Mouse (Mus musculus) kidney, adult 11 months (tissue): ENCODE results near the gene Cep97.

ENCODE experiments used
- DNase-seq: peaks from one replicate; pipeline ENCODE4 v3.0.0; 2022

The Cep97 gene

GRCm38 (mm10) chr16:55940781-55941180, 6.1 kb upstream of the Cep97 start:
- no peak for DNase-seq

GRCm38 (mm10) chr16:55939703-55940102, 5.0 kb upstream of the Cep97 start:
- peak; percentile 34 for DNase-seq

- DNase-seq = no peak
These were observed 4.1 kb upstream of the Cep97 start for GRCm38 (mm10) chr16:55938761-55939160.

GRCm38 (mm10) chr16:55933681-55934343, 843 bp downstream of the Cep97 start:
- DNase-seq = no peak

GRCm38 (mm10) chr16:55924010-55924409, 10.6 kb downstream of the Cep97 start:
- DNase-seq = no peak

GRCm38 (mm10) chr16:55922079-55922478, 12.6 kb downstream of the Cep97 start:
- DNase-seq = no peak

GRCm38 (mm10) chr16:55914716-55915115, 19.9 kb downstream of the Cep97 start:
- DNase-seq = no peak

GRCm38 (mm10) chr16:55910208-55910793, 24.4 kb downstream of the Cep97 start:
- DNase-seq = peak; percentile 85

- DNase-seq = no peak
These were observed 27.6 kb downstream of the Cep97 start for GRCm38 (mm10) chr16:55906928-55907679.

GRCm38 (mm10) chr16:55905370-55905769, 29.3 kb downstream of the Cep97 start:
- no peak for DNase-seq

- no peak for DNase-seq
These were observed 32.6 kb downstream of the Cep97 start for GRCm38 (mm10) chr16:55901839-55902756.

GRCm38 (mm10) chr16:55898385-55899002, 36.2 kb downstream of the Cep97 start:
- no peak for DNase-seq

- DNase-seq = no peak
These were observed 39.0 kb downstream of the Cep97 start for GRCm38 (mm10) chr16:55895651-55896095.

GRCm38 (mm10) chr16:55894893-55895650, 39.6 kb downstream of the Cep97 start, which contains the start of gene Nxpe3:
TSS of gene Nxpe3 (minus strand) at chr16:55895285.
- peak; percentile 89 for DNase-seq

GRCm38 (mm10) chr16:55894536-55894892, 40.1 kb downstream of the Cep97 start:
- DNase-seq = peak; percentile 24

GRCm38 (mm10) chr16:55893410-55894107, 41.1 kb downstream of the Cep97 start:
- peak; percentile 27 for DNase-seq

- DNase-seq = peak; percentile 57
These were observed 42.2 kb downstream of the Cep97 start for GRCm38 (mm10) chr16:55892484-55892883.

GRCm38 (mm10) chr16:55891346-55891745, 43.3 kb downstream of the Cep97 start:
- no peak for DNase-seq

- no peak for DNase-seq
These were observed 44.1 kb downstream of the Cep97 start for GRCm38 (mm10) chr16:55890346-55891136.

GRCm38 (mm10) chr16:55889451-55889850, 45.2 kb downstream of the Cep97 start:
- no peak for DNase-seq
